Mouse (Mus musculus): ENCODE results near the gene Notch2. TPM values are rescaled to one million over a fixed set of nuclear protein-coding genes. Genes with fewer than 3 reads are reported as not detected.

Gene Notch2
- total and polyA plus RNA-seq, 3 experiments: 10.0 to 18.1 (median 14.9) TPM

GRCm38 (mm10) chr3:98066434-98066833, 53.1 kb downstream of the Notch2 start:
- intact Hi-C loops (cut with DNase I): no loop called here
- peaks cover 2% of the 10 kb centered on the region; the same call in 1 of the 2 replicates for H3K36me3 ChIP-seq (ENCODE audit: control insufficient read depth, insufficient read depth, low read length)
- H3K9ac ChIP-seq (ENCODE audit: low read depth, low read length): no peak overlapping the region
- H3K4me1 ChIP-seq (ENCODE audit: control insufficient read depth, insufficient read depth, low read length): peaks cover 4% of the 10 kb centered on the region
- TF ChIP-seq CTCF (IDR thresholded peaks at IDR 0.05) (no peak), EP300 (IDR thresholded peaks at IDR 0.05; ENCODE audit: insufficient read depth, low read depth, low read length) (no peak), POLR2A (IDR thresholded peaks at IDR 0.05; ENCODE audit: insufficient read depth, low read depth, low read length) (no peak)
- no peak overlapping the region for H3K4me3 ChIP-seq
- no peaks in the 10 kb centered on the region for H3K27me3 ChIP-seq (ENCODE audit: control insufficient read depth, insufficient read depth, low read length)
- DNase-seq: no peak
- no peak overlapping the region for H3K27ac ChIP-seq
- no peaks in the 10 kb centered on the region; the same call in 1 of the 2 replicates for H3K79me2 ChIP-seq (replicated peaks; ENCODE audit: control insufficient read depth, insufficient read depth, low read length)
- 63% methylated on average over 3 of the region's 3 CpGs for WGBS

- intact Hi-C loops (cut with DNase I): no loop called here
- 51% methylated on average over 3 of the region's 3 CpGs for WGBS
- Histone ChIP-seq H3K4me3 (no peak overlapping the region), H3K36me3 (ENCODE audit: control insufficient read depth, insufficient read depth, low read length) (peaks cover 2% of the 10 kb centered on the region; the same call in 1 of the 2 replicates), H3K4me1 (ENCODE audit: control insufficient read depth, insufficient read depth, low read length) (peaks cover 3% of the 10 kb centered on the region), H3K27ac (peak overlapping the region; percentile 26; the same call in 1 of the 2 replicates), H3K79me2 (replicated peaks; ENCODE audit: control insufficient read depth, insufficient read depth, low read length) (no peaks in the 10 kb centered on the region; the same call in 1 of the 2 replicates), H3K27me3 (ENCODE audit: control insufficient read depth, insufficient read depth, low read length) (no peaks in the 10 kb centered on the region), H3K9ac (ENCODE audit: low read depth, low read length) (no peak overlapping the region)
- TF ChIP-seq POLR2A (IDR thresholded peaks at IDR 0.05; ENCODE audit: insufficient read depth, low read depth, low read length): no peak
- no peak for TF ChIP-seq CTCF (IDR thresholded peaks at IDR 0.05)
- TF ChIP-seq EP300 (IDR thresholded peaks at IDR 0.05; ENCODE audit: insufficient read depth, low read depth, low read length): no peak
- no peak for DNase-seq
These were observed 54.1 kb downstream of the Notch2 start for GRCm38 (mm10) chr3:98067413-98067812.

- Histone ChIP-seq H3K4me3 (no peak overlapping the region), H3K4me1 (ENCODE audit: control insufficient read depth, insufficient read depth, low read length) (peaks cover 3% of the 10 kb centered on the region), H3K27ac (peak overlapping the region; percentile 26; the same call in 1 of the 2 replicates), H3K36me3 (ENCODE audit: control insufficient read depth, insufficient read depth, low read length) (peaks cover 2% of the 10 kb centered on the region; the same call in 1 of the 2 replicates), H3K27me3 (ENCODE audit: control insufficient read depth, insufficient read depth, low read length) (no peaks in the 10 kb centered on the region), H3K79me2 (replicated peaks; ENCODE audit: control insufficient read depth, insufficient read depth, low read length) (no peaks in the 10 kb centered on the region; the same call in 1 of the 2 replicates), H3K9ac (ENCODE audit: low read depth, low read length) (no peak overlapping the region)
- TF ChIP-seq POLR2A (IDR thresholded peaks at IDR 0.05; ENCODE audit: insufficient read depth, low read depth, low read length): no peak
- no peak for TF ChIP-seq CTCF (IDR thresholded peaks at IDR 0.05)
- TF ChIP-seq EP300 (IDR thresholded peaks at IDR 0.05; ENCODE audit: insufficient read depth, low read depth, low read length): no peak
- no peak for DNase-seq
- WGBS: 70% methylated on average over 12 of the region's 12 CpGs
- intact Hi-C loops (cut with DNase I): no loop called here
These were observed 54.6 kb downstream of the Notch2 start for GRCm38 (mm10) chr3:98067852-98068491.

- H3K79me2 ChIP-seq (replicated peaks; ENCODE audit: control insufficient read depth, insufficient read depth, low read length): no peaks in the 10 kb centered on the region; the same call in 1 of the 2 replicates
- H3K27me3 ChIP-seq (ENCODE audit: control insufficient read depth, insufficient read depth, low read length): no peaks in the 10 kb centered on the region
- no peak overlapping the region for H3K27ac ChIP-seq
- H3K4me1 ChIP-seq (ENCODE audit: control insufficient read depth, insufficient read depth, low read length): peaks cover 2% of the 10 kb centered on the region; the same call in 1 of the 2 replicates
- H3K4me3 ChIP-seq: no peak overlapping the region
- intact Hi-C loops (cut with DNase I): no loop called here
- H3K9ac ChIP-seq (ENCODE audit: low read depth, low read length): no peak overlapping the region
- DNase-seq: no peak
- TF ChIP-seq POLR2A (IDR thresholded peaks at IDR 0.05; ENCODE audit: insufficient read depth, low read depth, low read length) (no peak), CTCF (IDR thresholded peaks at IDR 0.05) (no peak), EP300 (IDR thresholded peaks at IDR 0.05; ENCODE audit: insufficient read depth, low read depth, low read length) (no peak)
- 80% methylated on average over 7 of the region's 7 CpGs for WGBS
- peaks cover 2% of the 10 kb centered on the region; the same call in 1 of the 2 replicates for H3K36me3 ChIP-seq (ENCODE audit: control insufficient read depth, insufficient read depth, low read length)
These were observed 55.8 kb downstream of the Notch2 start for GRCm38 (mm10) chr3:98069161-98069560.

- Histone ChIP-seq H3K4me1 (ENCODE audit: control insufficient read depth, insufficient read depth, low read length) (peaks cover 3% of the 10 kb centered on the region; the same call in 1 of the 2 replicates), H3K79me2 (replicated peaks; ENCODE audit: control insufficient read depth, insufficient read depth, low read length) (no peaks in the 10 kb centered on the region), H3K36me3 (ENCODE audit: control insufficient read depth, insufficient read depth, low read length) (peaks cover 2% of the 10 kb centered on the region; the same call in 1 of the 2 replicates), H3K9ac (ENCODE audit: low read depth, low read length) (no peak overlapping the region), H3K4me3 (no peak overlapping the region), H3K27me3 (ENCODE audit: control insufficient read depth, insufficient read depth, low read length) (no peaks in the 10 kb centered on the region), H3K27ac (no peak overlapping the region)
- no peak for DNase-seq
- TF ChIP-seq POLR2A (IDR thresholded peaks at IDR 0.05; ENCODE audit: insufficient read depth, low read depth, low read length) (no peak), EP300 (IDR thresholded peaks at IDR 0.05; ENCODE audit: insufficient read depth, low read depth, low read length) (no peak), CTCF (IDR thresholded peaks at IDR 0.05) (no peak)
- 89% methylated on average over 3 of the region's 3 CpGs for WGBS
- intact Hi-C loops (cut with DNase I): loop anchor here (5.0 kb wide), 1 partner anchor 58 kb away; the partner anchor contains the start of gene Notch2
These were observed 56.5 kb downstream of the Notch2 start for GRCm38 (mm10) chr3:98069856-98070255.

GRCm38 (mm10) chr3:98072570-98072969, 59.2 kb downstream of the Notch2 start:
- no peak overlapping the region for H3K4me3 ChIP-seq
- DNase-seq: peak; percentile 31 to 44
- no peak overlapping the region for H3K9ac ChIP-seq (ENCODE audit: low read depth, low read length)
- intact Hi-C loops (cut with DNase I): loop anchor here (5.0 kb wide), 1 partner anchor 60 kb away; the partner anchor contains the start of gene Notch2
- no peak overlapping the region for H3K27ac ChIP-seq
- no peaks in the 10 kb centered on the region for H3K27me3 ChIP-seq (ENCODE audit: control insufficient read depth, insufficient read depth, low read length)
- peaks cover 8% of the 10 kb centered on the region; the same call in 1 of the 2 replicates for H3K4me1 ChIP-seq (ENCODE audit: control insufficient read depth, insufficient read depth, low read length)
- H3K79me2 ChIP-seq (replicated peaks; ENCODE audit: control insufficient read depth, insufficient read depth, low read length): no peaks in the 10 kb centered on the region
- WGBS: 71% methylated on average over 8 of the region's 8 CpGs
- no peak for TF ChIP-seq POLR2A (IDR thresholded peaks at IDR 0.05; ENCODE audit: insufficient read depth, low read depth, low read length)
- no peak for TF ChIP-seq CTCF (IDR thresholded peaks at IDR 0.05)
- H3K36me3 ChIP-seq (ENCODE audit: control insufficient read depth, insufficient read depth, low read length): no peaks in the 10 kb centered on the region

Data from heart, adult 2 months (tissue).